34 mouse cellular contexts compared by ENCODE assay signal in genomic region chr17:85308566-85308965, GRCm38 (mm10).
DNase-seq lines count a peak whose midpoint lies in the region; ATAC-seq lines count a peak whose summit lies in the region.
"Had no signal": no experiment of that assay in that cellular context is flagged by ENCODE, and none has a peak within 500 bp of the region (broad histone marks: within the 10 kb centered on the region; RNA-seq: fewer than 3 reads in every experiment).

No protein-coding gene starts in this region.

- H3K4me1 ChIP-seq in forebrain, embryonic 14.5 days (ENCODE audit: control insufficient read depth, insufficient read depth, low read length): no peaks in the 10 kb centered on the region
- 0 out of 2 replicates have a peak, but pooled peaks cover 3% of the 10 kb centered on the region for H3K4me1 ChIP-seq in forebrain, embryonic 10.5 days
- H3K4me1 ChIP-seq: embryonic facial prominence, embryonic 10.5 days; embryonic facial prominence, embryonic 15.5 days; kidney, embryonic 15.5 days; limb, embryonic 15.5 days; liver, embryonic 13.5 days; megakaryocyte, embryonic 14.5 days; midbrain, embryonic 13.5 days had no signal

- ATAC-seq in forebrain, embryonic 14.5 days: no peak
- ATAC-seq: forebrain, embryonic 13.5 days; inflammation-experienced regulatory T-cells, adult 6 months; lung, postnatal 0 days; midbrain, embryonic 13.5 days; Patski had no signal

- no peak overlapping the region for H3K4me3 ChIP-seq in forebrain, embryonic 14.5 days (ENCODE audit: low read depth, low read length)
- no peak overlapping the region for H3K4me3 ChIP-seq in forebrain, embryonic 10.5 days
- H3K4me3 ChIP-seq: embryonic facial prominence, embryonic 10.5 days; embryonic facial prominence, embryonic 15.5 days; forebrain, embryonic 13.5 days; gastrocnemius, adult 2 months; heart, embryonic 12.5 days; kidney, embryonic 15.5 days; layer of hippocampus, adult 2 months; left cerebral cortex, adult 2 months; limb, embryonic 15.5 days; liver, embryonic 13.5 days; megakaryocyte, embryonic 14.5 days; midbrain, embryonic 13.5 days had no signal

- H3K27me3 ChIP-seq in forebrain, embryonic 14.5 days (replicated peaks; ENCODE audit: control insufficient read depth, insufficient read depth, low read length): no peaks in the 10 kb centered on the region
- no peaks in the 10 kb centered on the region for H3K27me3 ChIP-seq in forebrain, embryonic 10.5 days (ENCODE audit: poor library complexity, severe bottlenecking)
- H3K27me3 ChIP-seq: embryonic facial prominence, embryonic 15.5 days; forebrain, embryonic 13.5 days; heart, embryonic 12.5 days; kidney, embryonic 15.5 days; limb, embryonic 15.5 days; liver, embryonic 13.5 days; megakaryocyte, embryonic 14.5 days; midbrain, embryonic 13.5 days had no signal

- no peak overlapping the region for H3K9ac ChIP-seq in forebrain, embryonic 14.5 days (ENCODE audit: low read length)
- H3K9ac ChIP-seq: embryonic facial prominence, embryonic 15.5 days; forebrain, embryonic 13.5 days; heart, embryonic 12.5 days; hindbrain, embryonic 14.5 days; kidney, embryonic 15.5 days; limb, embryonic 15.5 days; liver, embryonic 13.5 days; midbrain, embryonic 13.5 days had no signal

- 73% methylated on average over 7 of the region's 7 CpGs for WGBS in forebrain, embryonic 14.5 days
- WGBS in forebrain, embryonic 10.5 days: 88% methylated on average over 7 of the region's 7 CpGs

- H3K27ac ChIP-seq in forebrain, embryonic 14.5 days (ENCODE audit: low read depth, low read length): no peak overlapping the region
- H3K27ac ChIP-seq in forebrain, embryonic 10.5 days: no peak overlapping the region
- H3K27ac ChIP-seq: embryonic facial prominence, embryonic 10.5 days; embryonic facial prominence, embryonic 15.5 days; forebrain, embryonic 13.5 days; gastrocnemius, adult 2 months; hindbrain, embryonic 14.5 days; kidney, embryonic 15.5 days; layer of hippocampus, adult 2 months; left cerebral cortex, adult 2 months; limb, embryonic 15.5 days; liver, embryonic 13.5 days; midbrain, embryonic 13.5 days had no signal

- DNase-seq in forebrain, embryonic 14.5 days (ENCODE audit: low spot score): peak; percentile 33
- DNase-seq in forebrain, embryonic 10.5 days (ENCODE audit: extremely low spot score, low spot score): no peak
- peak; percentile 52 for DNase-seq in retina, adult 2 months (ENCODE audit: low read depth, low spot score)
- DNase-seq in retina, embryonic 14.5 days (ENCODE audit: low spot score): no peak
- peak; percentile 37 for DNase-seq in cerebellum, adult 9-11 months
- DNase-seq in right cerebral cortex, adult 18-20 months: no peak
- no peak for DNase-seq in left cerebral cortex, postnatal 10 days (ENCODE audit: extremely low spot score in 1 of 2, low spot score in 2 of 2)
- DNase-seq in frontal cortex, postnatal 36 days (ENCODE audit: low spot score in 2 of 2): no peak
- DNase-seq: adrenal gland, postnatal 14 days; gastrocnemius, adult 2 months; gastrocnemius, postnatal 36 days; heart, adult 18-20 months; heart, postnatal 4 days; kidney, adult 11 months; liver, embryonic 13.5 days; lung, adult 18-20 months; lung, postnatal 4 days; right cerebral cortex, postnatal 25 days; spleen, adult 18-20 months; thymus, postnatal 25 days had no signal

- H3K36me3 ChIP-seq in forebrain, embryonic 14.5 days (ENCODE audit: control insufficient read depth, insufficient read depth, low read length): no peaks in the 10 kb centered on the region
- H3K36me3 ChIP-seq in forebrain, embryonic 10.5 days (replicated peaks): no peaks in the 10 kb centered on the region
- H3K36me3 ChIP-seq: embryonic facial prominence, embryonic 10.5 days; embryonic facial prominence, embryonic 15.5 days; heart, embryonic 12.5 days; kidney, embryonic 15.5 days; limb, embryonic 15.5 days; liver, embryonic 13.5 days; midbrain, embryonic 13.5 days had no signal

- intact Hi-C loops in left cerebral cortex, postnatal 10 days (cut with DNase I): no loop called here

- H3K9me3 ChIP-seq in forebrain, embryonic 14.5 days (replicated peaks; ENCODE audit: control insufficient read depth, low read length): 0 out of 2 replicates have a peak, but pooled peaks cover under 1% of the 10 kb centered on the region
- H3K9me3 ChIP-seq in forebrain, embryonic 10.5 days: no peaks in the 10 kb centered on the region
- H3K9me3 ChIP-seq: embryonic facial prominence, embryonic 10.5 days; embryonic facial prominence, embryonic 15.5 days; heart, embryonic 12.5 days; kidney, embryonic 15.5 days; limb, embryonic 15.5 days; liver, embryonic 13.5 days; midbrain, embryonic 13.5 days had no signal

- H3K4me2 ChIP-seq in forebrain, embryonic 14.5 days (ENCODE audit: low read length): no peak overlapping the region
- H3K4me2 ChIP-seq: embryonic facial prominence, embryonic 15.5 days; forebrain, embryonic 13.5 days; heart, embryonic 12.5 days; hindbrain, embryonic 14.5 days; kidney, embryonic 15.5 days; limb, embryonic 15.5 days; liver, embryonic 13.5 days; midbrain, embryonic 13.5 days had no signal

Comparison
In these comparisons a context has a peak if more than half of its experiments do, and no peak if none do; other contexts are left out.
1. DNase-seq: peak in forebrain, embryonic 14.5 days (single experiment), retina, adult 2 months (single experiment) and cerebellum, adult 9-11 months (single experiment); none in forebrain, embryonic 10.5 days (single experiment), retina, embryonic 14.5 days (single experiment), right cerebral cortex, adult 18-20 months (single experiment), left cerebral cortex, postnatal 10 days (0 of 2) and frontal cortex, postnatal 36 days (0 of 2).